Mouse (Mus musculus): Measurements from ENCODE around the gene Scmh1.

DNA sequence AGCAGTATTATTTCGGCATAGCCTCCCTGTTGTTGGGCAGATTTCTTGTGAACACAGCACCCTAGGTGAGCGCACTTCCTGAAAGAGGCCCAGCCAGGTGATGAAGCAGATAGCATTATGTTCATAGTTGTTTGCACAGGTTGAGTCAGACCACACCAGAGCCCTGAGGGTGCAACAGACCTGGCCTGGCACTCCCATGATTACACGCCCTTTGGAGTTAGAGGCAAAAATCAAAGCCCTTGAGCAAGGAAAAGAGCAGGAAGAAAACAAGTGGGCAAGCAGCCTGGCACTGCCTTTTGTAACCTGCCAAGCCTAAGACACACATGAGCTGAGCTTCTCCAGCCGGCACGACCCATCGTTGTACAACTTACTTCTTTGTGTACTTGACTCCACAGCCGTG lies 111.4 kb downstream of the Scmh1 start:
- TF ChIP-seq CTCF (IDR thresholded peaks at IDR 0.05) = no peak
- no peak for TF ChIP-seq POLR2A (IDR thresholded peaks at IDR 0.05; ENCODE audit: insufficient read depth, low read depth, low read length)
- TF ChIP-seq EP300 (IDR thresholded peaks at IDR 0.05; ENCODE audit: insufficient read depth, low read depth, low read length) = no peak
